Mouse (Mus musculus): ENCODE measurements around the gene Slc27a4. TPM values are rescaled to one million over a fixed set of nuclear protein-coding genes. Genes with fewer than 3 reads are reported as not detected.

Slc27a4 gene
- polyA plus RNA-seq, 1 experiment, result 15.3 TPM

- Histone ChIP-seq H3K27ac (ENCODE audit: insufficient read depth, low read depth, low read length) (no peak overlapping the region), H3K4me1 (ENCODE audit: control insufficient read depth, insufficient read depth, low read length) (no peaks in the 10 kb centered on the region), H3K4me3 (ENCODE audit: insufficient read depth, low read length) (no peak overlapping the region)
- TF ChIP-seq POLR2A (IDR thresholded peaks at IDR 0.05; ENCODE audit: borderline replicate concordance, low read depth, low read length), result no peak
- no peak for TF ChIP-seq CTCF (IDR thresholded peaks at IDR 0.05; ENCODE audit: low read depth, low read length)
Measured at GRCm38 (mm10) chr2:29819363-29819762, 16.9 kb downstream of the Slc27a4 start.

GRCm38 (mm10) chr2:29820025-29820817 is 17.8 kb downstream of the Slc27a4 start, which contains the start of gene Urm1:
TSS of gene Urm1 (plus strand) at chr2:29820075.
- no peak within 1 kb of the TSS for H3K27ac ChIP-seq (ENCODE audit: insufficient read depth, low read depth, low read length)
- H3K4me1 ChIP-seq (ENCODE audit: control insufficient read depth, insufficient read depth, low read length), result no peaks in the 10 kb centered on the region
- H3K4me3 ChIP-seq (ENCODE audit: insufficient read depth, low read length), result no peak within 1 kb of the TSS
- TF ChIP-seq CTCF (IDR thresholded peaks at IDR 0.05; ENCODE audit: low read depth, low read length) (no peak), POLR2A (IDR thresholded peaks at IDR 0.05; ENCODE audit: borderline replicate concordance, low read depth, low read length) (no peak)

GRCm38 (mm10) chr2:29826318-29826925 is 24.0 kb downstream of the Slc27a4 start:
- TF ChIP-seq POLR2A (IDR thresholded peaks at IDR 0.05; ENCODE audit: borderline replicate concordance, low read depth, low read length) (no peak), CTCF (IDR thresholded peaks at IDR 0.05; ENCODE audit: low read depth, low read length) (no peak)

GRCm38 (mm10) chr2:29826926-29827708 is 24.7 kb downstream of the Slc27a4 start:
- TF ChIP-seq CTCF (IDR thresholded peaks at IDR 0.05; ENCODE audit: low read depth, low read length) (no peak), POLR2A (IDR thresholded peaks at IDR 0.05; ENCODE audit: borderline replicate concordance, low read depth, low read length) (no peak)
- H3K4me3 ChIP-seq (ENCODE audit: insufficient read depth, low read length), result peak overlapping the region; percentile 83
- peak overlapping the region; percentile 78 for H3K27ac ChIP-seq (ENCODE audit: insufficient read depth, low read depth, low read length)

More at GRCm38 (mm10) chr2:29826318-29826925, 24.0 kb downstream of the Slc27a4 start:
- H3K4me1 ChIP-seq (ENCODE audit: control insufficient read depth, insufficient read depth, low read length), result peaks cover 12% of the 10 kb centered on the region
- peak overlapping the region; percentile 69 for H3K4me3 ChIP-seq (ENCODE audit: insufficient read depth, low read length)
- peak overlapping the region; percentile 78 for H3K27ac ChIP-seq (ENCODE audit: insufficient read depth, low read depth, low read length)

GRCm38 (mm10) chr2:29827709-29828024 is 25.2 kb downstream of the Slc27a4 start:
- Histone ChIP-seq H3K4me1 (ENCODE audit: control insufficient read depth, insufficient read depth, low read length) (peaks cover 12% of the 10 kb centered on the region), H3K27ac (ENCODE audit: insufficient read depth, low read depth, low read length) (peak overlapping the region; percentile 64), H3K4me3 (ENCODE audit: insufficient read depth, low read length) (peak overlapping the region; percentile 83)
- TF ChIP-seq POLR2A (IDR thresholded peaks at IDR 0.05; ENCODE audit: borderline replicate concordance, low read depth, low read length) (no peak), CTCF (IDR thresholded peaks at IDR 0.05; ENCODE audit: low read depth, low read length) (no peak)

More at GRCm38 (mm10) chr2:29826926-29827708, 24.7 kb downstream of the Slc27a4 start:
- peaks cover 12% of the 10 kb centered on the region for H3K4me1 ChIP-seq (ENCODE audit: control insufficient read depth, insufficient read depth, low read length)

GRCm38 (mm10) chr2:29831106-29831505 is 28.7 kb downstream of the Slc27a4 start:
- Histone ChIP-seq H3K4me1 (ENCODE audit: control insufficient read depth, insufficient read depth, low read length) (peaks cover 10% of the 10 kb centered on the region), H3K4me3 (ENCODE audit: insufficient read depth, low read length) (no peak overlapping the region), H3K27ac (ENCODE audit: insufficient read depth, low read depth, low read length) (no peak overlapping the region)
- TF ChIP-seq CTCF (IDR thresholded peaks at IDR 0.05; ENCODE audit: low read depth, low read length), result no peak
- TF ChIP-seq POLR2A (IDR thresholded peaks at IDR 0.05; ENCODE audit: borderline replicate concordance, low read depth, low read length), result no peak

- Histone ChIP-seq H3K4me1 (ENCODE audit: control insufficient read depth, insufficient read depth, low read length) (peaks cover 2% of the 10 kb centered on the region), H3K4me3 (ENCODE audit: insufficient read depth, low read length) (no peak overlapping the region), H3K27ac (ENCODE audit: insufficient read depth, low read depth, low read length) (no peak overlapping the region)
- TF ChIP-seq POLR2A (IDR thresholded peaks at IDR 0.05; ENCODE audit: borderline replicate concordance, low read depth, low read length) (no peak), CTCF (IDR thresholded peaks at IDR 0.05; ENCODE audit: low read depth, low read length) (no peak)
Measured at GRCm38 (mm10) chr2:29833796-29834195, 31.4 kb downstream of the Slc27a4 start.

GRCm38 (mm10) chr2:29835391-29835899 is 33.0 kb downstream of the Slc27a4 start:
- no peak for TF ChIP-seq POLR2A (IDR thresholded peaks at IDR 0.05; ENCODE audit: borderline replicate concordance, low read depth, low read length)
- no peak for TF ChIP-seq CTCF (IDR thresholded peaks at IDR 0.05; ENCODE audit: low read depth, low read length)
- H3K27ac ChIP-seq (ENCODE audit: insufficient read depth, low read depth, low read length), result no peak overlapping the region
- H3K4me1 ChIP-seq (ENCODE audit: control insufficient read depth, insufficient read depth, low read length), result no peaks in the 10 kb centered on the region
- H3K4me3 ChIP-seq (ENCODE audit: insufficient read depth, low read length), result no peak overlapping the region

GRCm38 (mm10) chr2:29839460-29839859 is 37.0 kb downstream of the Slc27a4 start:
- TF ChIP-seq POLR2A (IDR thresholded peaks at IDR 0.05; ENCODE audit: borderline replicate concordance, low read depth, low read length) (no peak), CTCF (IDR thresholded peaks at IDR 0.05; ENCODE audit: low read depth, low read length) (no peak)
- H3K27ac ChIP-seq (ENCODE audit: insufficient read depth, low read depth, low read length), result no peak overlapping the region
- no peaks in the 10 kb centered on the region for H3K4me1 ChIP-seq (ENCODE audit: control insufficient read depth, insufficient read depth, low read length)
- no peak overlapping the region for H3K4me3 ChIP-seq (ENCODE audit: insufficient read depth, low read length)
